Mouse (Mus musculus) large intestine, adult 2 months (tissue): ENCODE data around the gene Zfp341. TPM values are rescaled to one million over a fixed set of nuclear protein-coding genes. Genes with fewer than 3 reads are reported as not detected.

Source experiments
- polyA plus RNA-seq: library from polyadenylated mRNA; depleted of rRNA; stranded (reverse); fragments of >200 nt; gene quantifications from 2 replicates; pipeline ENCODE4 v1.2.3, GENCODE M21; 2012; rRNA removed

The Zfp341 gene
- polyA plus RNA-seq, 1 experiment, result 3.2 TPM

Other genes with a start within 250 kb of the Zfp341 start
- gene Cdk5rap1, start 240.3 kb upstream of the Zfp341 start, polyA plus RNA-seq, result 10.7 and 12.1 TPM in 2 replicates
- gene Snta1, start 205.2 kb upstream of the Zfp341 start, polyA plus RNA-seq, result 9.9 and 13.8 TPM in 2 replicates
- 5.9 and 11.6 TPM in 2 replicates for gene Cbfa2t2, start 176.8 kb upstream of the Zfp341 start, polyA plus RNA-seq
- not detected in 2 replicates for gene 1700003F12Rik, start 66.2 kb upstream of the Zfp341 start, polyA plus RNA-seq
- not detected in 2 replicates for gene Actl10, start 61.5 kb upstream of the Zfp341 start, polyA plus RNA-seq
- gene Necab3, start 54.4 kb upstream of the Zfp341 start, polyA plus RNA-seq, result 0.64 and 0.83 TPM in 2 replicates
- 9.2 and 9.5 TPM in 2 replicates for gene E2f1, start 43.4 kb upstream of the Zfp341 start, polyA plus RNA-seq
- gene Pxmp4, start 9.6 kb upstream of the Zfp341 start, polyA plus RNA-seq, result 22.7 and 26.2 TPM in 2 replicates
- gene 4930519P11Rik, start 140 bp downstream of the Zfp341 start, polyA plus RNA-seq, result 0.73 TPM in 1 of 2 replicates, not detected in the other
- gene Chmp4b, start 38.4 kb downstream of the Zfp341 start, polyA plus RNA-seq, result 187 and 196 TPM in 2 replicates
- gene Gm14214, start 156.7 kb downstream of the Zfp341 start, polyA plus RNA-seq, result not detected in 2 replicates
- gene Raly, start 177.8 kb downstream of the Zfp341 start, polyA plus RNA-seq, result 205 and 206 TPM in 2 replicates
- 0.36 and 2.5 TPM in 2 replicates for gene a, start 178.1 kb downstream of the Zfp341 start, polyA plus RNA-seq